Mouse (Mus musculus) left cerebral cortex, postnatal 4 days (tissue): ENCODE data around the gene Atp5g2. TPM values are rescaled to one million over a fixed set of nuclear protein-coding genes. Genes with fewer than 3 reads are reported as not detected.

Experiments used
- DNase-seq: peaks from one replicate; pipeline ENCODE4 v3.0.0-alpha.2; 2022
- intact Hi-C: fragments of 180-260 bp; cut with DNase I; formaldehyde crosslinking; loops from one replicate; pipeline ENCODE4 v1.15.1; 2025
- microRNA-seq: library from miRNA; unstranded; fragments of <30 nt; microRNA quantifications from one replicate; pipeline ENCODE4 v1.2.0, GENCODE M21; 2022
- total RNA-seq, 2 experiments: library from RNA; stranded (reverse); gene quantifications; 2 replicates each; pipeline ENCODE4 v1.2.3; 2021

Atp5g2 gene
- total RNA-seq, 2 experiments from 2014 or later: 13.4 to 14.1 TPM

DNA sequence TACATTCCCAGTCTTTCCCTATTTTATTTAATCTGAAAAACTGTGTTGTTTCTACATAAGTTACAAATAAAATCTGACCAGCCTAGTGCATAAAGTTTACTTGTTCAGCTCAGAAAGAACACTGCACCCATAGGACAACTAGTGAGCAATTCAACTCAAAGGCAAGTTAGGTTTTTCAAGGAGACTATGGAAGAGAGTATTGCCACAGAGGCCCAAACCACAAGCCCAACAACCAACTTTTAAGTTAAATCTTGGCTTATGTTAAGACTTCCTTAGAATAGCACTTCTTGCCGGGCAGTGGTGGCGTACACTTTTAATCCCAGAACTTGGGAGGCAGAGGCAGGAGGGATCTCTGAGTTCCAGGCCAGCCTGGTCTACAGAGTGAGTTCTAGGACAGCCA lies 56.0 kb downstream of the Atp5g2 start:
- DNase-seq: no peak
- intact Hi-C loops: no loop called here

DNA sequence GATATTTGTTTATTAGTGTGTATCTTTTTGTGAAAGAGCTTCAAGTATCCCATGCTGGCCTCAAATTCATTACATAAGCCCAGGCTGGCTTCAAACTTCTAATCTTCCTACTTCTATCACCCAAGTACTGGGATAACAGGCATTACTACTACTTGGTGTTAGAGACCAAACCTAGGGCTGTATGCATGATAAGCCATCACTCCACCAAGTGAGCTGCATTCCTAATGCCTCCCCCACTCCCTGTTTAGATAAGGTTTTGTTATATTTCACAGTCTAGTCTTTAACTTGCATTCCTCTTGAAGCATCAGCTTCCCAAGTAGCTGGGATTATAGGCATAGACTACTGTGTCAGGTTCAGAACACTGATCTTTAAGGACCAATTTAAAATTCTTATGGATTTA lies 57.9 kb downstream of the Atp5g2 start:
- intact Hi-C loops: no loop called here
- DNase-seq: no peak

GRCm38 (mm10) chr15:102612966-102613365 lies 59.2 kb downstream of the Atp5g2 start:
- intact Hi-C loops: no loop called here
- no peak for DNase-seq

Small RNA genes lying within 50 kb of the gene (microRNA-seq; reads per million reads assigned to microRNA genes)
- not detected for gene Mir688

Other genes with a start within 250 kb of the Atp5g2 start
- gene Amhr2, start 227.0 kb downstream of the Atp5g2 start, total RNA-seq: 1 to 10 TPM in 1 of 2 experiments, under 1 TPM in 1; 0.93 to 1.4 TPM
- 10 to 100 TPM; 18.6 to 20.0 TPM for gene Prr13, start 213.3 kb downstream of the Atp5g2 start, total RNA-seq
- 100 to 1,000 TPM; 546 to 548 TPM for gene Pcbp2, start 201.8 kb downstream of the Atp5g2 start, total RNA-seq
- gene Gm10337, start 168.6 kb downstream of the Atp5g2 start, total RNA-seq: not detected
- 10 to 100 TPM; 90.1 to 93.0 TPM for gene Map3k12, start 155.3 kb downstream of the Atp5g2 start, total RNA-seq
- 10 to 100 TPM; 71.4 to 72.0 TPM for gene Tarbp2, start 154.2 kb downstream of the Atp5g2 start, total RNA-seq
- 1 to 10 TPM; 3.9 to 5.0 TPM for gene Npff, start 147.4 kb downstream of the Atp5g2 start, total RNA-seq
- 1 to 10 TPM in 1 of 2 experiments, not detected in 1; 2.2 TPM for gene Gm28047, start 47.3 kb downstream of the Atp5g2 start, total RNA-seq
- 10 to 100 TPM; 41.7 to 46.1 TPM for gene Atf7, start 46.9 kb downstream of the Atp5g2 start, total RNA-seq
- gene Calcoco1, start 49.8 kb upstream of the Atp5g2 start, total RNA-seq: 10 to 100 TPM; 44.3 to 46.7 TPM
- gene Hoxc13, start 248.8 kb upstream of the Atp5g2 start, total RNA-seq: not detected